Mouse (Mus musculus) spleen, adult 2 months (tissue): ENCODE measurements around the gene Kazn. TPM values are rescaled to one million over a fixed set of nuclear protein-coding genes. Genes with fewer than 3 reads are reported as not detected.

Source experiments
- DNase-seq, 2 experiments: peaks; one replicate each; pipeline versions ENCODE4 v3.0.0 to v3.0.0-alpha.2; 2012 to 2021; ENCODE audit warnings: low spot score in 2 of 2, low read depth in 1 of 2
- H3K27ac ChIP-seq: fragments of 200-500 bp; 2 replicates; pipeline ENCODE4 v1.5.1; 2012; ENCODE audit warnings: low read length, inconsistent platforms; ENCODE audit not compliant: insufficient read depth
- H3K27me3 ChIP-seq: fragments of 200-500 bp; 2 replicates; pipeline ENCODE4 v1.6.1; 2012; ENCODE audit warnings: mild to moderate bottlenecking, moderate library complexity, low read length, inconsistent platforms; ENCODE audit not compliant: control insufficient read depth, insufficient read depth
- H3K36me3 ChIP-seq: fragments of 200-500 bp; 2 replicates; pipeline ENCODE4 v1.6.1; 2012; ENCODE audit warnings: mild to moderate bottlenecking, low read length, inconsistent platforms; ENCODE audit not compliant: control insufficient read depth, insufficient read depth
- H3K4me1 ChIP-seq: fragments of 200-500 bp; 2 replicates; pipeline ENCODE4 v1.6.1; 2011; ENCODE audit warnings: inconsistent platforms; ENCODE audit not compliant: control insufficient read depth, insufficient read depth, insufficient read length
- H3K4me3 ChIP-seq: fragments of 200-500 bp; 2 replicates; pipeline ENCODE4 v1.5.1; 2011; ENCODE audit warnings: mild to moderate bottlenecking, inconsistent platforms; ENCODE audit not compliant: insufficient read depth, insufficient read length; ENCODE audit errors: extremely low read depth
- CTCF ChIP-seq: fragments of 200-500 bp; IDR thresholded peaks from 2 replicates; pipeline ENCODE4 v1.5.1; 2011; ENCODE audit warnings: mild to moderate bottlenecking, inconsistent platforms; ENCODE audit not compliant: insufficient read depth, insufficient read length, insufficient replicate concordance; ENCODE audit errors: extremely low read depth
- POLR2A ChIP-seq: fragments of 200-500 bp; IDR thresholded peaks from 2 replicates; pipeline ENCODE4 v1.6.1; 2011; ENCODE audit warnings: low read depth, low read length, inconsistent platforms
- WGBS: fragments of 180-500 bp; shearing (Covaris S2); methylation state at CpG from one replicate; pipeline ENCODE4 v1.1.7; 2018; 5-methylcytosine and 5-hydroxymethylcytosine counted together
- polyA plus RNA-seq: library from polyadenylated mRNA; depleted of rRNA; stranded (reverse); fragments of >200 nt; gene quantifications from 2 replicates; pipeline ENCODE4 v1.2.3, GENCODE M21; 2012; rRNA removed

The Kazn gene
- polyA plus RNA-seq, 1 experiment, result 13.2 TPM

DNA sequence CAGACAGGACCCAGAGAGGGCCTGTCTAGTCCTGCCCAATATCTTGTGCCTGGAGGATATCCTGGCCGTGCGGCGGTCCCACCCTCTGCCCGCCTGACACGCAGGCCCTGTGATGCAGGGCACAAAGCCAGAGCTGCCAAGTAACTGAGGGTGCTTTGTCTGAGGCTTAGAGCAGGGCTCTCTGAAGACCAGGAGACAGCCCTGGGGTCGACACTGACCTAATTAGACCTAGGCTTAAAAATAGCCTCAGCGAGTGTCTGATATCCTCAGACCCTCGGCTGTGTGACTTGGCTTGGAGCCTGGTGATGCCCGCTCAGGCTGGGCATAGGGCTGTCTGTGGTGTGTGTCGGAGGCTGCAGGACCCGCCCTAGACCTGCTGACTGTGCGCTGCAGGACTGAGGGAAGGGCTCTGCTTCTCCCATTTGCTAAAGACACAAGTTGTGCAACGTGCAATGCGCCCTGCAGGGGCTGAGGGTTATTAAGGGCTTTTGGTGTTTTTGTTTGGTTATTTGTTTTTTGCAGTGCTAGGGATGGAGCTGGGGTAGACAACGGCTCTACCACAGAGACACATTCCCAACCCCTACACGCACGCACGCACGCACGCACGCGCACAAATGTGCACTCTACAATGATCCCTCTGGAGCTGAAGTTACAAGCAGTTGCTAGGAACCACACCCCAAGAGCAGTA lies 181.5 kb downstream of the Kazn start:
- no peak overlapping the region for H3K4me3 ChIP-seq
- H3K4me1 ChIP-seq, result no peaks in the 10 kb centered on the region
- H3K27me3 ChIP-seq, result no peaks in the 10 kb centered on the region
- H3K27ac ChIP-seq, result no peak overlapping the region
- WGBS, result 91% methylated on average over 22 of the region's 22 CpGs
- no peaks in the 10 kb centered on the region for H3K36me3 ChIP-seq
- no peak for DNase-seq
- TF ChIP-seq CTCF, result no peak
- no peak for TF ChIP-seq POLR2A

DNA sequence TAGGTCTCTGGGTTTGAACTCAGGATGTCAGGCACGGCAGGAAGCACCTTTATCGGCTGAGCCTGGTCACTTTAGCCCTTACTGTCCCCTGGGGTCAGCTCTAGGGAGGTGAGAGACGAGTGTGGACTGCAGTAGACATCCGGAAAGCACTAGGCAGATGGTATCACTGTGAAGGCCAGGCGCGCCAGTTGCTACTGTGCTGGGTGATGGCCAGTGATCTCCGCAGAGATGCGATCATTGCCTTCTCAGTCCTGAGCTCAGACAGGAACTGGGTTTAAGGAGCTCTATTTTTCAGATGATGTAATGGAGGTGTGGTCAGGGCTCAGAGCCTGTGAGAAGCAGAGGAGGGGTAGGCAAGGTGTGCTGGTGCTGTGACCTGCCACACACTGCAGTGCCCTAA lies 183.6 kb downstream of the Kazn start:
- Histone ChIP-seq H3K27me3 (no peaks in the 10 kb centered on the region), H3K36me3 (no peaks in the 10 kb centered on the region), H3K4me1 (no peaks in the 10 kb centered on the region), H3K27ac (no peak overlapping the region), H3K4me3 (no peak overlapping the region)
- no peak for TF ChIP-seq POLR2A
- TF ChIP-seq CTCF, result no peak
- WGBS, result 89% methylated on average over 8 of the region's 8 CpGs
- DNase-seq, result no peak

DNA sequence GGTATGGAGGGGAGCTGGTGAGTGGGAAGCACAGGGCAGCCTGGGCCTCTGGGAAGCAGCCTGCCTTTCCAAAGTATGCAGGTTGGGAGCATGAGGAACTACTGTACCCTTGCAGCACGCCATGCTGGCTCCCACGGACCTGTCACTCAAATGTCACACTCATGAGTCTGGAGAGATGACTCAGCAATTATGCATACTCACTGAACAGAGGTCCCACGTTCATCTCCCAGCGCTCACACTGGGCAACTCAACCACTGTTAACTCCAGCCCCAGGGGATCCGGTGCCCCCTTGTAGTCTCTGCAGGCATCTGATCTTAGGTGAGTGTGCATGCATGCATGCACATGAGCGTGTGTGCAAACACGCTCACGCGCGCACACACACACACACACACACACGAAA lies 184.6 kb downstream of the Kazn start:
- Histone ChIP-seq H3K27ac (no peak overlapping the region), H3K36me3 (no peaks in the 10 kb centered on the region), H3K27me3 (no peaks in the 10 kb centered on the region), H3K4me1 (no peaks in the 10 kb centered on the region), H3K4me3 (no peak overlapping the region)
- WGBS, result 62% methylated on average over 11 of the region's 11 CpGs
- no peak for DNase-seq
- TF ChIP-seq CTCF (no peak), POLR2A (no peak)

DNA sequence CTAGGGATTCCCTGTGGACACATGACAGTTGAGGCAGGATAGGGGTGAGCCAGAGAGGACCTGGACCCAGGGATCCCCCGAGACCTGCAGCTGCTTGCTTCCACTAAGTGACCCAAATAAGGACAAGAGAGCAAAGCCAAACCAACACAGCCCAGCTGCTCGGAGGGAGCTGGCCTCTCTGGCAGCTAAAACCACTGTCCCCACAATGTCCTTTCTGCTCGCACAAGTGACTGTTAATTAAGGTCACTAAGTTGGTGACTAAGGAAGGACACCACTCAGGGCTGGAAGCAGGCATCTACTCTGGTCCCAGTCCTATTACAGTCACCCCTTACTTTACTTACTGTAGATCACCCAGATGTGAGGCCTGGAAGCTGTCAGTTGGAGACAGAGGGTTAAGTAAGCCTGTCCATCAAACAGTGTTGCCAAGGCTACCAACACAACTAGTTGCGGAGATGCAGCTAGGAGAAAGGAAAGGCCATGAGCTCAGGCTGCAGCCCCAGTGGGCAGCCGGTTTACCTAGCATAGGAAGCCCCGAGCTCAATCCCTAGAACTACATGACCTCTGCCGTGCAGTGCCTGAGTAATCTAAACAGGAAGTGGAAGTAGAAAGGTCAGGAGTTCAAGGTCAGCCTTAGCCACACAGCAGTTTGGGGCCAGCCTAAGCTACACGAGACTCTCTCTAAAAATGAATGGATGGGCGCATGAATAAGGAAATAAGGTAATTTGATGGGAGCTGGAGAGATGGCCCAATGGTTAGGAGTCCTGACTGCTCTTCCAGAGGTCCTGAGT lies 185.3 kb downstream of the Kazn start:
- TF ChIP-seq POLR2A (no peak), CTCF (no peak)
- Histone ChIP-seq H3K27ac (no peak overlapping the region), H3K27me3 (no peaks in the 10 kb centered on the region), H3K4me3 (no peak overlapping the region), H3K4me1 (no peaks in the 10 kb centered on the region), H3K36me3 (no peaks in the 10 kb centered on the region)
- WGBS, result 72% methylated on average over 9 of the region's 9 CpGs
- DNase-seq, result no peak

DNA sequence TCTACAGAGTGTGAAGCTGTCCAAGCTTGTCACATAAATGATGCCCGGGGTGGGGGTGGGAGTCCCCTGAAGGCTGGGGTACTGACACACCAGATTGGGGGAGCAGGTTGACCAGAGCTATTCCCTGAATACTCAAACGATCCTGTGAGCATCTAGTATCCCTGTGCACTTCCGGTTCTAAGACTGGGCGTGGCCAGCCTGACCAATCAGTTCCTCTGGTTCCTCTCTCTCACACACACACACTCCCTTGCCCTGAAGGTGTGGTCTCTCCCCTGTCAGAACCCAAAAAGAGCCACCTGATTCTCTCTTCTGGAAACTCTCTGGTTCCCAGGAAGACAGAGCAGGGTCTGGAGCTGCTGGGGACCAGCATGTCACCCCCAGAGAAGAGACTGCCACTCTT lies 185.9 kb downstream of the Kazn start:
- no peak for DNase-seq
- TF ChIP-seq POLR2A (no peak), CTCF (no peak)
- Histone ChIP-seq H3K27ac (no peak overlapping the region), H3K4me3 (no peak overlapping the region), H3K36me3 (no peaks in the 10 kb centered on the region), H3K4me1 (no peaks in the 10 kb centered on the region), H3K27me3 (no peaks in the 10 kb centered on the region)
- 43% methylated on average over 4 of the region's 4 CpGs for WGBS

DNA sequence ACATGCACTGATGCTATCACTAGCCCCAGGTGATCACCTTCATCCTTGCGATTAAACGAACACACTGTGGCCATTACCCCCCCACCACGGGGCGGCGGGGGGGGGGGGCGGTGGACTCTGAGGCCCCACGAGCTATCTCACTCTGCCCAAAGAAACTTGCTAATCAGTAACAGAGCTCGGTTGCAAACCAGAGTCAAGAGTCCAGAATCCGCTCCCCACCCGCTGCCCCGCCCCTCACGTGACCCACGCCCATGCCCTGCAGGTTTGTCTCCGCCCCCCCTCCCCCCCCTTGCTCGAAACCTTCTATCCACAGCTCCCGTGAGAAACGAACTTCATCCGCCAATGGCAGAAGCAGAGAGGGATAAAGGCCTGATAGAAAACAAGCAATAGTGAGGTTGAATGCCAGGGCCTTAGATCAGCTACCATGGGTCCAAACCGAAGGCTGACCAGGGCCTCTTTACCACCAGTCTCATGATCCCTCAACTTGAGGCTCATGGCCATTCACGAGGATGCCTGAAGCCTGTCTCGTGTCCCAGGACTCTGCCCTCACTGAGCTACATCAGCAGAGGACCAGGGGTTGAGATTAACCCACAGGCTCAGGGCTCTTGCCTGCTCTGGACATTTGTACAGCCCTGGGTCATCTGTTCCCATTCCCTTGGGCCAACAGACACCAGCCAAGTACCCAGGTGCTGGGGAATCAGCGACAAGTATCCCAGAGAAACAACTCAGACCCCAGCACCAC lies 186.6 kb downstream of the Kazn start:
- 77% methylated on average over 20 of the region's 22 CpGs for WGBS
- Histone ChIP-seq H3K27me3 (no peaks in the 10 kb centered on the region), H3K36me3 (no peaks in the 10 kb centered on the region), H3K4me1 (no peaks in the 10 kb centered on the region), H3K4me3 (no peak overlapping the region), H3K27ac (no peak overlapping the region)
- DNase-seq, result no peak
- TF ChIP-seq CTCF (no peak), POLR2A (no peak)

Other genes with a start within 250 kb of the Kazn start
- 0.12 and 0.21 TPM in 2 replicates for gene Fhad1, start 224.3 kb downstream of the Kazn start, polyA plus RNA-seq
- 21.0 and 22.2 TPM in 2 replicates for gene Tmem51, start 155.1 kb downstream of the Kazn start, polyA plus RNA-seq